Mouse (Mus musculus) urinary bladder, postnatal 36 days (tissue): ENCODE measurements around the gene Epha10.
"Not testable (repeated sequence)": the region's sequence is repeated elsewhere in the genome, so short reads cannot be mapped to it uniquely, and the experiment has no call there.

ENCODE experiments used
- DNase-seq, 2 experiments: peaks; one replicate each; pipeline ENCODE4 v3.0.0; 2022; ENCODE audit warnings: low spot score in 2 of 2, mixed read lengths in 1 of 2

Gene Epha10

GRCm38 (mm10) chr4:124894508-124895428, 14.1 kb downstream of the Epha10 start:
- DNase-seq = no peak

- no peak for DNase-seq
Measured at GRCm38 (mm10) chr4:124898428-124898827, 17.7 kb downstream of the Epha10 start.

GRCm38 (mm10) chr4:124899906-124900305, 19.2 kb downstream of the Epha10 start:
- no peak for DNase-seq

- no peak for DNase-seq
Measured at GRCm38 (mm10) chr4:124905417-124905816, 24.7 kb downstream of the Epha10 start.

- no peak for DNase-seq
Measured at GRCm38 (mm10) chr4:124905971-124906822, 25.5 kb downstream of the Epha10 start.

- no peak for DNase-seq
Measured at GRCm38 (mm10) chr4:124928102-124928501, 47.4 kb downstream of the Epha10 start.

GRCm38 (mm10) chr4:124936613-124937471, 56.1 kb downstream of the Epha10 start, which contains the start of gene 9930104L06Rik:
Gene 9930104L06Rik, plus strand, starts transcription at chr4:124937048.
- DNase-seq = peak; percentile 90 to 94

- DNase-seq = not testable (repeated sequence)
Measured at GRCm38 (mm10) chr4:124939211-124939610, 58.5 kb downstream of the Epha10 start, which contains the start of gene Cdca8. Gene Cdca8, minus strand, starts transcription at chr4:124939311.

GRCm38 (mm10) chr4:124943022-124943421, 62.3 kb downstream of the Epha10 start:
- DNase-seq = peak; percentile 71 to 77

GRCm38 (mm10) chr4:124943781-124944180, 63.1 kb downstream of the Epha10 start:
- DNase-seq = no peak

GRCm38 (mm10) chr4:124944961-124945360, 64.3 kb downstream of the Epha10 start:
- no peak for DNase-seq

- DNase-seq = peak in 1 of 2 experiments; percentile 18
Measured at GRCm38 (mm10) chr4:124949488-124949887, 68.8 kb downstream of the Epha10 start.

GRCm38 (mm10) chr4:124950181-124951035, 69.7 kb downstream of the Epha10 start:
- DNase-seq = peak in 1 of 2 experiments; percentile 43

GRCm38 (mm10) chr4:124951036-124951433, 70.3 kb downstream of the Epha10 start:
- peak in 1 of 2 experiments; percentile 11 for DNase-seq

- no peak for DNase-seq
Measured at GRCm38 (mm10) chr4:124953546-124953945, 72.8 kb downstream of the Epha10 start.

GRCm38 (mm10) chr4:124957284-124957683, 76.6 kb downstream of the Epha10 start:
- DNase-seq = peak in 1 of 2 experiments; percentile 36

- DNase-seq = peak; percentile 17 to 62
Measured at GRCm38 (mm10) chr4:124959062-124959461, 78.4 kb downstream of the Epha10 start.

GRCm38 (mm10) chr4:124960940-124961339, 80.2 kb downstream of the Epha10 start:
- no peak for DNase-seq

GRCm38 (mm10) chr4:124962576-124962975, 81.9 kb downstream of the Epha10 start:
- no peak for DNase-seq
